Mouse (Mus musculus): Measurements from ENCODE around the gene Prdm5.

Prdm5 gene

DNA sequence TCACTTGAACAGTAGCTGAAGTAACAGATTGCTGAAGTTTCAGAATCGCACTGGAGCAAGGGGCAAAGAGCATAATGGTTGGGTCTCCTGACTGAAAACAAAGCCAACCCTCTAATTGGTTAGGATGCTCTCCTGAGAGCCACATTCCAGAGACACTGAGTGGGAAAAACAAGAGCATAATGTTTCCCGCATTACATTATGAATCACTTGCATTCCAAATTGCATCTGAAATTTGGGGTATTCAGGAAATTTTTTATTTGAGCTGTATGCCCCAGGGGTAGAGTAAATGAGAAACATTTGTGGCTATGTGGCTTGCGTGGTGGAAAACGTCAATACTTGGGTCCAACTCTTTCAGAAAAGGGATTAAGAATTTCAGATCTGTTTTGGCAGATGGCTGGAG is 55.2 kb downstream of the Prdm5 start:
- 89% methylated on average over 4 of the region's 4 CpGs for WGBS

DNA sequence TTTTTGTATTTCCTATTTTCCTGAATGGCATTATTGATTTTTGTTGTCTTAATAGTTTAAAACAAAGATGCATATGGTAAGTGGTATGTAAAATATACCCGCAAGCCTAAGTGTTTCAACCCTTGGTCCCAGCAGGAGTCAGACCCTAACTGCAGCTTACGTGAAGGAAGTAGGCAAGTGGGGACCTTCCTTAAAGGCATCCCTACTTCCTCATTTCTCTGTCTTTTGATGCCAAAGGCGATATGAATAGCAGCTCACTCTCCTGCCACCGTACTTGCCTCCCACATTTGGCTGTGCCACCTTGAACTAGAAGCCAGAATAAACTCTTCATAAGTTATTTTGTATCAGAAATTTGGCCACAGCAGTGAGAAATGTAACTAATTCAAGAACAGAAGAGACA is 63.8 kb downstream of the Prdm5 start:
- WGBS: 74% methylated on average over 4 of the region's 4 CpGs

DNA sequence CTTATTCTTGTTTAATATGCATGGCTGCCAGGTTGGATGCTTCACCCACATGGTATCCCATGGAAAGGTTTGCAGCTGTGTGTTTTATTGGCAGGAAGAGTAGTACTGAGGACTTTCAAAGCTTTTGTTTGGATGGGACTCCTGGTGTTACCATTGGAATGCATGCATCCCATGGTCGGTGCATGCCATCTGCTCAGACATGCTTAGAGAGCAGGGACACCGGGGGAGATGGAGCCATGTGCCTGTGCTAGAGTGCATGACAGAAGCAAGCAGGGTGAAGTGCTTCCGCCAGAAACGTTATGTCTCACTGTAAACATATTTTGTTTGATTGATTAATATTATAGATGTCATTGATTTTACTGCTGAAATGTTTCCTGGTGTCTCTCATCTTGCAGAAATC is 70.3 kb downstream of the Prdm5 start:
- WGBS: 66% methylated on average over 4 of the region's 4 CpGs

DNA sequence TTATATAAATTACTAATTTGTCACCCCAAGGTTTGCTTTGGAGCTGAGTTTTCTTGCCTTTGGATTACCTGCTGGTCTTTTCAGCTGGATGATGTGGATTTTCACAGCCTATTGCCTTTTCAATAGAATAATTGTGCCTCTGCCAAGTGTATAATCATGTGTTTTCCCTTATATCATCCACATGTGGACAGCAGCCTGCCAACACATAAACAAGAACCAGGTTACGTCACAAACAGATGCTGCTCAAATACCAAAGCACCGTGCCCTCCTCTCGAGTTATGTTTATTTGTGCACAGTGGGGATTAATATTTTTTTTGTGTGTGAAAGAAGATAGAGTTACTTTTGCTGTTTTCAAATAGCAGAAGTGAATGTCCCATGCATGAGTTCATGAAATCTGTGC is 70.9 kb downstream of the Prdm5 start:
- 66% methylated on average over 3 of the region's 3 CpGs for WGBS

DNA sequence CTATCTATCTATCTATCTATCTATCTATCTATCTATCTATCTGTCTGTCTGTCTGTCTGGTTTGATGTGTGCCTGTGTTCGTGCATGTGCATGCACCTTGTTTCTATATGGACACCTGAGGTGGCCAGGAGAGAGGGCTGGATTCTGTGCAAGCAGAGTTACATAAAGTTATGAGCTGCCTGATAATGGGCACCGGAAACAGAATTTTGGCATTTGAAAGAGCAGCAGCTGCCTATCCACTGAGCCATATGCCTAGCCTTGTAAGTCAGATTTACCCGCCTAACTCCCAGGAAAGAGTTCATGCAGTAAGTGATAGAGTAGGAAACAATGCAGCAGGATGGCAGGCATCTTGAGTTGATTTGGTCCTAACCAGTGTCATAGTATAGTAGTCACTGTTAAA is 71.4 kb downstream of the Prdm5 start:
- WGBS: 94% methylated on average over 3 of the region's 3 CpGs

DNA sequence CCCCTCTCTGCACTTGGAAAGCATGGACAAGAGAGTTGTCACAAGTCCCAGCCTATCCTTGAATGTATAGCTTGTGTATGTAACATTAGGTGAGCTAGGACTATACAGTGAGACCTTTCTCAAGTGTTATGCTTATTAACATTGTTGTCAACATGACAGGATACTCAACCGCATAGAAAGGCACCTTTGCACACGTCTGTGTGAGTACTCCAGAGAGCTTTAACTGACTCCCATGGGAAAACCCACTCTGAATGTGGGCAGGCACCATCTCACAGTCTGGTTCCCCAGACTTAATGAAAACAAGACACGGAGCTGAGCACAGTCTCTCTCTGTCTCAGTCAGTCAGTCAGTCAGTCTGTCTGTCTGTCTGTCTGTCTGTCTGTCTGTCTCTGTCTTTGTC is 75.2 kb downstream of the Prdm5 start:
- WGBS: 72% methylated on average over 3 of the region's 3 CpGs

DNA sequence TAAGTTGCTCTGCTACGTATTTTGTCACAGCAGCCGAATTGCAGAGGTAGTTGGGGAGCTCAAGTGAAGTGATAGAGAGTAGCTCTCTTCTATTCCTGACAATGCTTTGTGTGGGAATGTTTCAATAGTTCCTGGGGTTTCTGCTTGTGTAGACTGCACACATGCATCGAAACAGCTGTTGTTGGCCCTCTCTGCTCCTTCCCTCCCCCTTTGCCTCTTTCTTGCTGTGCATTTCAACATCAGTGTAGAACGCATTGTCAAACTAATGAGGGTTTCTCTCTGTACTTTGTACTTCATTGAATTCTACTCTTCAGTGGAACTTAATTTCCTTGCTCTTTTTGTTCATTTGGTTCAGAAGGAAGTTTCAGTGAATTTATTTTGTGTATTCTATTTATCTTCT is 75.8 kb downstream of the Prdm5 start:
- WGBS: 71% methylated on average over 4 of the region's 4 CpGs

DNA sequence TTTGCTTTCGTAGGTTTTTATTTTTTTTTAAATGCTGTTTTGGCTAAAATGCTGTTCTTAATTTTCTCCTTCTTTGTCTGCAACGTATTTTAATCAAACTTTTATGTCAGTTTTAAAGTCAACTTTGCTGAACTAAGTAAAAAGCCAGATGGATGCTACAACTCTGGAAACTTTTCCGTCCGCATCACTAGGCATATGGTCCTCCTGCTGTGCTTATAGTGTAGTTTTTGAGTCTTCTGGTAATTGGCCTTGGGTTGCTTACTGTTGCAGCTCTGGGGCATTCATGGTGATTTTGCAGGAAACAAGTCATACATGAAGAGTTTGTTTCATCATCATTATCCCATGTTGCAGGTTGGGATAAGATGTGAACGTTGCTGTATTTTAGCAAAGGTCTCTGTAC is 81.8 kb downstream of the Prdm5 start:
- WGBS: 89% methylated on average over 5 of the region's 5 CpGs

DNA sequence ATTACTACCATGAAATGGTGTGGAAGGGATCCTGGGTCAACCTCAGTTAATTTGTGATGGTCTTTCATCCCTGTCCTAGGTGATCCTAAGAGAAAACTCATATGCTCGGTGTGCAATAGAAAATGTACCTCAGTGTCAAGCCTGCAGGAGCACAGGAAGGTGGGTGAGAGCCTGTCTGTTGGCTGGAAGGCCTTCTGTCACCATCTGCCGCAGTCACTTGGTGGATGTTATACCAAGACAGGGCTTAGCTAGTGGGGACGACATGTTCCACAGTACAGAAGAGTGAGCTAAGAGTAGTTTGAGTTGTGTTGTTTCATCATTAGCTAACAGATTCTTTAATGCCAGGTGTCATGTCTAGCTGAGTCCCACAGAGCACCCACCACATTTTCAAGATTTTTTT is 84.0 kb downstream of the Prdm5 start:
- 79% methylated on average over 3 of the region's 3 CpGs for WGBS

DNA sequence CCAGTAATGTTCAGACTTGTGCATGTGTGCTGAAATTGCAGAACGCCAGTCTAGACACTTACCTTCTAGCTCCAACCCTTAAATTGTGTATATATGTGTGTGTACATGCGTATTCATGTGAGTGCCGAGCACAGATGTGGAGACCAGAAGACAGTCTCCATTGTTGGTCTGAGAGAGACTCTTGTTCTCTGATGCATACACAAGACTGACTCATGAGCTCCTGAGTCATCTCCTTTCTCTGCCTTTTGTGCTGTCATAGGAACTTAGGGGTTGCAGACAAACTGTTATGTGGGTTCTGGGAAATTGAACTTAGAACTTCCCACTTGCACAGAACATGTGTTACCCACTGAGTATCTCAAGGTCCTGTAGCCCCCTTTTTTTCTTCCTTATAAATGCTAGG is 85.4 kb downstream of the Prdm5 start:
- WGBS: 74% methylated on average over 3 of the region's 3 CpGs

DNA sequence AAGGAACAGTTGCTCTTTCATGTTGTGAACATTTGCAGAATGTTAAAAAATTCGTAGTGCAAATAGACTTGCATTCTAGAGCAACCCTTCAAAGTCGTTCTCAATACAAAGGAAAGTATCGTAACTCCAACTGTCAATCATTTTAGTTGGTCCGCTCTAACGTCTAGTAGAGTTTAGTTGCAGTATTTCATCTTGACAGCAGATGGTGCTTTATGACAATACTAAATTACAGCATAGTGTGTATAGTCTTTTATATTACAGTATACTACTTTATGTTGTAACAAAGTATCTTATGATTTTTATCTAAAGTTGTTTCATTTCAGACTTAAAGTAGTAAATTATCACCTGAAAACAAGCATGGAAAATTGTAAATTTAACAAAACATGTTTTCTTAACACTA is 86.1 kb downstream of the Prdm5 start:
- WGBS: 61% methylated on average over 5 of the region's 5 CpGs

DNA sequence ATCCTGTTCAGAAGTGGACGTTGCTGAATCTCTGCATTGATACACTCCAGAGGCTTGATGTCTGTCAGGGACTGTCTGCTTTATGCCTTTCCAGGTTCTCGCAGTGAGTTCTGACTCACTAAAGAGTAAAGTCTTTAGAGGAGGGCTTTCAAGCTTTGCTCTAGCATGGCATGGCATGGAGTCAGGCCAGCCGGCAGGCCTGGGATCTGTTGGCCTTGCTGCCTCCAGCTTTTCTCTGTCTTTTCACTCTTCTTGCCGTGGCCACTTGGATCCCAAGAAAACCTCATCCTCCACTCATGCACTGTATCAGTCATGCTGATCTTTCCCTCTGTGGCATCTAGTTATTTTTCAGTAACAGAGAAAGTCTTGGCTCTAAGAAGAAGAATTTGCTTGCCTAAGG is 87.1 kb downstream of the Prdm5 start:
- 95% methylated on average over 4 of the region's 4 CpGs for WGBS

DNA sequence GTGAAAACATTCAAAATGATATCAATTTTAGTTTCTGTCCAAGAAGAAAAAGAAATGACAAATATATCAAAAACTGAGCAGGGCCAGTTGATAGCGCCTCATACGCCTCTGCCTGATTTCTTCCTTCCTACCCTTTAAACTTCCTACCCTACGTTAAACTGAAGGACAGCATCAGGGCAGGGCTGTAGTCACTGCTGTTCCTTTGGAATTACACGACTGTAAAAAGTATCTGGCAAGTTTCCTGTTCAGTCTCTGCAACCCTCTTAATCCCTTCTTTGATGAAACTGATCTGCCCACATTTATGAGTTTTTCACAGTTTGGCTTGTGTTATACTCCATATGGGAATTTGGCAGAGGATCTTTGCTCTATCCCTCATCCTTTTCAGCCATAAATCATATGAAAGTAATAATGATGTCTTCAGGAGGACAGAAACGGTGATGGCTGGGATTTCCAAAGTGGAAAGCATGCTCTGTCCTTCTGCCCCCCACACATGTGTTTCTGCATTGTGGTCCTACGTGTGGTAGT is 93.0 kb downstream of the Prdm5 start:
- 70% methylated on average over 6 of the region's 6 CpGs for WGBS

DNA sequence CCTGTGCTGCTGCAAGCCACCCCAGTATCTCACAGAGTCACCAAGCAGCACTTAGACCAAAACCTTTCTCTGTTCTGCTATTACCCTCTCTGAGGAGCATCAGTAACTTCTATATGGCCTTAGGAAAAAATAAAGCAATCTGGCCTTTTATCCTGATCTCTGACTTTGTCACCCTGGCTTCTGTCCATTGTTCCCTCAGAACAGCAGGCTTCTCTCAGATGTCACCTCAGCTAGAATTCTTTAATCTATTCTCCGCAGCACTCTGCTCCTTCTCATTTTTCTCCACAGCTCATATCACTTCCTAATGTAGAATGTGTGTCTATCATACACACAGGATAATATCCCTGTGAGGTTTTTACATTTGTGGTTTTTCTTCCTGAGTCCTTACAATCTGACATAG is 99.5 kb downstream of the Prdm5 start:
- 98% methylated on average over 1 of the region's 1 CpGs for WGBS

DNA sequence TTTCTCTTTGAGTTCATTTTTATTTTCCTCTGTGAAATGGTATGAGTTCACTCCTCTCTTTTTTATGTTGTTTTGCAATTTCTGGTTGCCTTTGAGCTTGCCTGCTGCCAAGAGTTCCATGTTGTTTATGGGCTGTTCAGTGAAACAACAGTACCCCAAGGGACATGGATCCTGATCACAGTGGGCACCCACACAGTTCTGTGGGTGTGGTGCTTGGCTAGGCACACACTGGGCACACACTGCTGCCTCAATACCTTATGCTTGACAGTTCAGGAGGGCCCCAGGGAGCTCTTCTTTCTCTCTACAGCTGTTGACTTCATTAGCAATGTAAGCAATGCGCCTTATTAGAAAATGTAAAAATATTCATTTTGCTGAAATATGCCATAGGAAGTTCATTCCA is 110.0 kb downstream of the Prdm5 start:
- WGBS: 94% methylated on average over 1 of the region's 1 CpGs

DNA sequence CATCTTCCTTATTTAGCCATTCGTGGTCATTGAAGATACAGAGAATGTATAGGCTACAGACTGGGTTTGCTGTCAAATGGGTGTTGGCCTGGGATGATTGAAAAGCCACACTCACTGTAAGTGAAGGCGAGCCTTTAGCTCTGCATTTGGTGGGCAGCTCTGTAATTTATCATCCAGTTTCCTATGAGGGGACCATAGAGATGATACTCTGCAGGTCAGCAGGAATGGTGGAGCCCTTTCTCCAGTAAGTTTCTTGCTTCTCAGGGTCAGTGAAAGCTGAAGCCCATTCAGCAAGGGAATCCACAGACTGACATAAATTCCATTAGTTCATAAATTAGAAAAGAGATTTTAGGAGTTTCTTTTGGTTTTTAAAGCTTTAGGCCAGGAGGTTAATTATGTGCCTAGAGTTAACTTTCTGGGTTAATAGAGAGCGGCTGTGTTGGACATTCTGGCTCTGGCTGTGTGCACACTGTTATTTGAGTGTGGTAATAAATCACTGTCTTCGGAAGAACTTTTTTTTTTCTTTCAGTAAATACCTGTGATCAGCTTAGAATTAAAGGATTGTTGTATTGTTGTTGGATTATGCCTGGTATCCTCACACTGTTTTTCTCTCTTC is 113.4 kb downstream of the Prdm5 start:
- WGBS: 94% methylated on average over 4 of the region's 4 CpGs

DNA sequence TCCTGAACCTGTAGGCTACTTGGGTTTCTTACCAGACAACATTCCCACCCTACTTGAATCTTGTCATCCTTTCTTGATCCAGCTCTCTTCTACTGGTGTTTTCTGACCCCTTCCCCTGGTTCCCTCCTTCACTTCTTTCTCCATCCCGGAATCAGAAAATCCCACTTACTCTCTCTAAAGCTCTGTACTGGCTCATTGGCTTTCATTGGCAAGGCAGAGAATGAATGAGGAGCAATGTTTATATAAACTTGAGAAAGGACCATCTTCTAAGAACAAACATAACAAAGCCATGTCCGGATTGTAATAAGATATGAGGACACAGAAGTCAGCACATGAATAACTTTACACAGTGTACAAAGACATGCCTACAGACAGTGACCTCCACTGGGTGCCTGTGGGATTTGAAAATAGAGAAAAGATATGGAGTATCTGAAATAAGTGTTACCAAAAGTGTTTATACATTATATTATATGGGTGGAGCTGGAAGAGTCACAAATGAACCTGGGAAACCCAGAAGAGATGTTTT is 127.9 kb downstream of the Prdm5 start:
- WGBS: 86% methylated on average over 2 of the region's 2 CpGs

DNA sequence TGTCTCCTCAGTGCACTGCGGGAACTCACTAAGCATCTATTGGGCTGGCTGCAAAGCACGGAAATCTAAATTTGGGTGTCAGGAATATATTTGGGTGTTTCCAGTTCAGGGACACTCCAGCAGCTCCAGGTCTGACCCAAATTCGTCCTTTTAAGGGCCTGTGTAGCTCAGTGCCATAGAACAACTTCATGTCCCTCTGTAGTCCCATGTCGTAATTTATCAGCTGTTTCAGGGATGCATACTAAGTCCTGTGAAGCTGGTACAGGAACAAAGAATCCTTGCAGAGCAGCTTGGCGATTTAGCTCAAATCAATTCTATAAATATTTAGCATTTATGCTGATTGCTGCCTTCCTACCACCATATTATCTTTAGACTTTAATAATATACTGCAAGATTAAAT is 136.6 kb downstream of the Prdm5 start:
- WGBS: 63% methylated on average over 5 of the region's 5 CpGs

DNA sequence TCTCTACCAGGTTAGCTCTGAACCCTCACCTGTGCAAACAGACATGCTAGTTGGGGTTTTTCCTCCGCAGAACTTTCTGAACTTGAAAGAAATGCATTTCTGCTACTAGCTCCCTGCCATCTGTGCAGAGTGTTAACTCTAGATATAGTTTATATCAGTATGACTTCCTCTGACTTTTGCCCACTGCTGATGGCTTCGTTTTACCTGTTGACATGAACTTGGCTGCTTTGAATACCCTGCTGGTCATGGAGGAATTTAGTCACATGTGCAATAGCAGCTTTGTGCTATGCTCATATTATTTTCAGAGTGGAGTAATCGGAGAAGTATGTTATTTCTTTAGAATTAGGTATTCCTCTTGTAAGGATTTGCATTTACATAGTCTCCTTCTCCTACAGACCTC is 142.9 kb downstream of the Prdm5 start:
- 84% methylated on average over 3 of the region's 3 CpGs for WGBS

DNA sequence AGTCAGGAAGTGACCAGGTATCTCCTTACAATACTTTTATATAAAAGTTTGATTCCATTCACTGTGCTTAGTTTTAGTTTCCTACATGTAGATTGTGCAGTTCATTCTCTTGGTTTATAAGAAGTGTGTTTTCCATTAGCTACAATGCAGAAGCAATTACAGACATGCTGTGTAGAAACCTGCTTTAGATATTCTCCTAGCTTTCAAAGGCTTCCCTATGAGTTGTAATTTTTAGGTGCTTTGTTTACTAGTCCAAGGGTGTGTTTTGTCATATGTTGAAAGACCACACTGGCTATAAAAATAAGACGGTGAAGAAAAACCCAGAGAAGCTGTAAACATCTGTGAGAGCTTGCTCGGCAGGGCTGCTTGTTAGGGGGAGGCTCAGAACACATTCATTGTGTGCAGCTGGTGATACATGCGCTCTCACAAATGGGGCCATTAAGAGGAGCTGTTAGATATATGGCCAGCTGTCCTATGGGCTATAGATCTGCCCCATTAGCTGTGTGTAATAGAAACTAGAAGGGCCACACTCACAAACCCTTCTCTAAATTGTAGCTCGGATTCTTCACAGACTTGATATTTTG is 144.8 kb downstream of the Prdm5 start:
- 75% methylated on average over 4 of the region's 4 CpGs for WGBS

DNA sequence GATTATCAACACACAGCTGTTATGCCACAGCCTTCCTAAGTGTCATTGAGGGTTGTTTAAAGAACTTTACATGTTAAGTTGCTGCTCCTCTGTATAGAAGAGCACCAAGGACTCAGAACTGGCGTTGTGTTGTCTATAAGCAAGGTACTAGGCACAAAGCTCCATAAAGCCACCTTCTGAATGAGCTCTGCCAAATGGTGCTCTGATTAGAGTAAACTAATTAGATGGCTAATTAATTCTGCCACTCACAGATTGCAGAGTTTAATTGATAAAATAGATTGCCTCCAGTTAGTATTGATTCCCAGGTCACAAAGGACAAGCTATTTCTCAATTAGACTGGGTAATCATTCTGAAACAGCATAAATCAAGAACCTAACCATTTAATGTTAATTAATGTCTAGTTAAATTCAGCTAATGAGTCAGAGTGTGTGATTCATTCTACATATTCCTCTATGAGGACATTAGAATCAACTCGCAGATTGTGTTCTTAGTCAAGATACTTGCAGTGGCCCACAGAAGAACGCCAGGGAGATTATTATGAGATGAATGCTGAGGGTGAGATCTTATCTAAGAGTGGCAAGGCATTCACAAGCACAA is 147.0 kb downstream of the Prdm5 start:
- 83% methylated on average over 3 of the region's 3 CpGs for WGBS

DNA sequence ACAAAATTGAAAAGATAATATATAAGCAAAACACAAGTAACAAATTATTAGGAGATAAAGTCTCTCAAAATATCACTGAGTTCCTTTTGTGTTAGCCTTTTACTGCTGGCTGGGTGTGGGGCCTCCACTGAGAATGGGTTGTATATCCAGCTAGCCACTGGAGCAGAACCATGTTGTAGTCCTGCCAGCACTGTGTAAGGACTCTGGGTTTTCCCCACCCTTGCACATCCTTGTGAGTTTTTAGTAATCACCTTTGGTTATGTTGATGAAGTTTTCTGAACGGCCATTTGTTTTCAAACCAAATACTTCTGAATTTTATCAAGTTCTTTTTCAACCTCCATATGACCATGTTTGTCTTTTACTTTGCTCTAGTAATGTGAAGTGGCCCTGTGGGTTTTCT is 151.7 kb downstream of the Prdm5 start:
- 94% methylated on average over 1 of the region's 1 CpGs for WGBS

DNA sequence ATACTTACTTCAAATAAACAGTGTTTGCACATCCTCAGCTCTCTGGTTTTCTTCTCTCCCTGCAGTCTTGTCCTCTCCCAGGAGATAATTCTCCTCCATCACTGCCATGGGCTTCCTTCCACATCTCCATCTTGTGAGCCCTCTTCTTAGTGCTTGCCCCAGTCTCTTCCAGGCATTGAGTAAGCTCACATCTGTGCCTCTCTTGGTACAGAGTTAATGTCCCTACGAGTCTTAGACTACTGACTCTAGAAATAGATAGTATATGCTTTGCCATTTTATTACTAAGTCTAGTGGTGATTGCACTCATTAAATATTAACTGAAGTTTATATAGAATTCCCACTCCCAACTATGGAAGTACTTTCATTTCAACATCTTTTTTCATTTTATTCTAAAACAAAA is 154.0 kb downstream of the Prdm5 start:
- 80% methylated on average over 1 of the region's 1 CpGs for WGBS
